Mouse (Mus musculus) lung, adult 2 months (tissue): ENCODE measurements around the gene Nme7. TPM values are rescaled to one million over a fixed set of nuclear protein-coding genes. Genes with fewer than 3 reads are reported as not detected.

Experiments used
- DNase-seq: peaks from one replicate; pipeline ENCODE4 v3.0.0; 2022
- H3K4me1 ChIP-seq: fragments of 200-500 bp; 2 replicates; pipeline ENCODE4 v1.6.1; 2011; ENCODE audit warnings: low read length; ENCODE audit not compliant: control insufficient read depth, insufficient read depth
- H3K4me3 ChIP-seq: fragments of 200-500 bp; replicated peaks from 2 replicates; pipeline ENCODE3; 2011; ENCODE audit warnings: low read depth, mild to moderate bottlenecking, control low read depth, low read length; ENCODE audit errors: extremely low read depth
- CTCF ChIP-seq: fragments of 200-500 bp; IDR thresholded peaks from 2 replicates; pipeline ENCODE4 v1.5.1; 2011; ENCODE audit warnings: mild to moderate bottlenecking, low read length, control low read depth; ENCODE audit not compliant: insufficient read depth
- POLR2A ChIP-seq: fragments of 200-500 bp; IDR thresholded peaks from 2 replicates; pipeline ENCODE4 v1.6.1; 2011; ENCODE audit warnings: low read depth, mild to moderate bottlenecking, control low read depth, low read length, borderline replicate concordance; ENCODE audit errors: extremely low read depth
- WGBS: fragments of 180-500 bp; shearing (Covaris S2); methylation state at CpG from one replicate; pipeline ENCODE4 v1.1.7; 2018; 5-methylcytosine and 5-hydroxymethylcytosine counted together
- polyA plus RNA-seq: library from polyadenylated mRNA; depleted of rRNA; stranded (reverse); fragments of >200 nt; gene quantifications from 2 replicates; pipeline ENCODE4 v1.2.3, GENCODE M21; 2012

Nme7 gene
- polyA plus RNA-seq, 1 experiment: 5.0 TPM

GRCm38 (mm10) chr1:164318474-164318873 is 14.6 kb downstream of the Nme7 start:
- TF ChIP-seq CTCF: no peak
- no peak for TF ChIP-seq POLR2A
- H3K4me1 ChIP-seq: peaks cover 2% of the 10 kb centered on the region; the same call in 1 of the 2 replicates
- no peak for DNase-seq
- WGBS: 93% methylated on average over 5 of the region's 5 CpGs
- H3K4me3 ChIP-seq: no peak overlapping the region

GRCm38 (mm10) chr1:164319542-164320140 is 15.7 kb downstream of the Nme7 start:
- no peak for TF ChIP-seq POLR2A
- no peak for TF ChIP-seq CTCF
- 56% methylated on average over 14 of the region's 14 CpGs for WGBS
- Histone ChIP-seq H3K4me3 (no peak overlapping the region), H3K4me1 (peaks cover 2% of the 10 kb centered on the region; the same call in 1 of the 2 replicates)
- no peak for DNase-seq

DNA sequence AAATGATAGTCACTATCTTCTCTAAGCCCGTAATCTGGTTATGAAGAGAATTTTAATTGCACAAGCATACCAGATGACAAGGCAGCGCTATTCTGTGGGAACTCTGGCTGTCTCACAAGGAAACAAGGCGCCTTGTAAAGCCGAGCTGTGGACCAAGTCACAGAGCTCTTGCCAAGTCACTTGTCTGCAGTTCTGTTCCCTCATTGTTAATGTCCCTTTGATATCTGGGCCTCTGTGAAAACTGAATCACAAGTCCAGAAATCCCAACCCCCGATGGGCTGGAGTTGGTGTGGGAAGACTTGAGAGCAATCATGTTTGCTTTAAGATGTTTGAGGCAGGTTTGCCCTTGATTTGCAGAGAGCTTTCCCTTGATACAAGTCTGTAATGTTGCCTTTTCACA is 16.8 kb downstream of the Nme7 start:
- 57% methylated on average over 5 of the region's 5 CpGs for WGBS
- no peak overlapping the region for H3K4me3 ChIP-seq
- peaks cover 2% of the 10 kb centered on the region; the same call in 1 of the 2 replicates for H3K4me1 ChIP-seq
- TF ChIP-seq POLR2A: no peak
- no peak for TF ChIP-seq CTCF
- no peak for DNase-seq

DNA sequence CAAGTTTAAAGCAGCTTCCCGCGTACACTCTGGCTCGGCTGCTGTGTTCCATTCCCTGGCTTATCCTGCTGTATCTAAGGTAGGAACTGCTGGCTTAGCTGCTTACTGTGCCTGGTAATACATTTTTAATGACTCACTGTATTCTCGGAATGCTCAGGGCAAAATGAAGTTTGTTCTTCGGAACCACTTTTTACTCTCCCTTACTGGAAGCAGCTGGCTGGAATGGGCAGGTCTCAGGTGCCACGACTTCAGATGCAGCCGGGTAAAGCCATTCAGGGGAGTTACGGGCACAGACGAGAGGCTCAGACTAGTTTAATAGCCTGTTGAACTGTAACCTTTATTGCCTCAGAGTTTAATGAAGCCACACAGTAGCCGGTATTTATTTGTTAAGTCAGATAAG is 17.5 kb downstream of the Nme7 start:
- TF ChIP-seq CTCF (no peak), POLR2A (no peak)
- 62% methylated on average over 10 of the region's 10 CpGs for WGBS
- Histone ChIP-seq H3K4me1 (peaks cover 2% of the 10 kb centered on the region; the same call in 1 of the 2 replicates), H3K4me3 (no peak overlapping the region)
- DNase-seq: no peak

- TF ChIP-seq POLR2A (no peak), CTCF (no peak)
- Histone ChIP-seq H3K4me1 (peaks cover 2% of the 10 kb centered on the region; the same call in 1 of the 2 replicates), H3K4me3 (no peak overlapping the region)
- DNase-seq: no peak
- WGBS: 66% methylated on average over 8 of the region's 8 CpGs
Observed at GRCm38 (mm10) chr1:164322987-164323650, 19.2 kb downstream of the Nme7 start.

GRCm38 (mm10) chr1:164324221-164324620 is 20.3 kb downstream of the Nme7 start:
- Histone ChIP-seq H3K4me1 (peaks cover 2% of the 10 kb centered on the region; the same call in 1 of the 2 replicates), H3K4me3 (no peak overlapping the region)
- TF ChIP-seq CTCF (no peak), POLR2A (no peak)
- no peak for DNase-seq
- WGBS: 64% methylated on average over 4 of the region's 4 CpGs

GRCm38 (mm10) chr1:164324878-164325277 is 21.0 kb downstream of the Nme7 start:
- DNase-seq: no peak
- WGBS: 72% methylated on average over 2 of the region's 2 CpGs
- H3K4me3 ChIP-seq: no peak overlapping the region
- peaks cover 2% of the 10 kb centered on the region; the same call in 1 of the 2 replicates for H3K4me1 ChIP-seq
- TF ChIP-seq CTCF (no peak), POLR2A (no peak)

DNA sequence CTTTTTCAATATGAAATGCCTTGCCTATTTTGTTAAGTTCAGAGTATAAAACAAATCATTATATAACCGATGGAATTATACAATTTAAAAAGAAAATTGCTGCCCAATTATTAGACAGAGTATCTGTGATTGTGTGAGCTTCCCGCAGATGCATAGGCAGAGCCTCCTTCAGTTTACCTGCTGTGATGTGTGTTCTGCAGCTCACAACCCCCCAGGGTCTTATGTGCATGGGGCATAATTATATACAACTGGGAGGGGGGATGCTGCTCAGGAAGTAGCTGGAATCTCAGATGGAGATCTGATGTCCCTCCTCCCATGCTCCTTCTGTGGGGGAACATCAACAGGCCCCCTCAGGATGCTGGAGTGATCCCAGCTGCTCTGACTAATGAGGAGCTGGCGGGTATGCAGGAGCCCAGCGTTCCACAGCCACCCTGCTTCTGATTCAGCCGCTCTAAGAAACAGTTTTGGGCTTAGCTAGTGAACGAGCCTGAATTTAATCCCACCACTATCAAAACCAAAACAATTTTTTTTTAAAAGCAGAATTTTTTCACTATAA is 22.8 kb downstream of the Nme7 start:
- no peak for DNase-seq
- TF ChIP-seq POLR2A (no peak), CTCF (no peak)

GRCm38 (mm10) chr1:164327764-164328163 is 23.8 kb downstream of the Nme7 start:
- Histone ChIP-seq H3K4me3 (no peak overlapping the region), H3K4me1 (no peaks in the 10 kb centered on the region)
- TF ChIP-seq CTCF (no peak), POLR2A (no peak)
- whole genome bisulfite sequencing: 51% methylated on average over 7 of the region's 7 CpGs
- DNase-seq: no peak

More for the DNA sequence above, 22.8 kb downstream of the Nme7 start:
- Histone ChIP-seq H3K4me1 (peaks cover 2% of the 10 kb centered on the region; the same call in 1 of the 2 replicates), H3K4me3 (no peak overlapping the region)
- WGBS: 68% methylated on average over 6 of the region's 6 CpGs

DNA sequence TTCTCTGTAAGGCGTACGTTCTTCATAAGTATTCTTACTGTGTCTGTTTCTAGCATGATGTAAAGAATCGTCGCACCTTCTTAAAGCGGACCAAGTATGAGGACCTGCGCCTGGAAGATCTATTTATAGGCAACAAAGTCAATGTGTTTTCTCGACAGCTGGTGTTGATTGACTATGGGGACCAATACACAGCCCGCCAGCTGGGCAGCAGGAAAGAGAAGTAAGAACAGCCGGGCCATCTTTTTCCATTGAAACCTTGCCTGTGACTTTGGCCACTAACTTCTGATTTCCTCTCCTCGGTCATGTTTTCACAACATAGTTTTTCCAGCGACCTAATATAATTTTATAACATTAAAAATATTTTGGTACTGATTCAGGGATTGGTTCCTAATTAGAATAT is 28.6 kb downstream of the Nme7 start:
- DNase-seq: no peak
- H3K4me1 ChIP-seq: no peaks in the 10 kb centered on the region
- H3K4me3 ChIP-seq: no peak overlapping the region
- TF ChIP-seq POLR2A (no peak), CTCF (no peak)
- WGBS: 87% methylated on average over 11 of the region's 11 CpGs
